Mouse (Mus musculus): ENCODE measurements around the gene Spire2.

DNA sequence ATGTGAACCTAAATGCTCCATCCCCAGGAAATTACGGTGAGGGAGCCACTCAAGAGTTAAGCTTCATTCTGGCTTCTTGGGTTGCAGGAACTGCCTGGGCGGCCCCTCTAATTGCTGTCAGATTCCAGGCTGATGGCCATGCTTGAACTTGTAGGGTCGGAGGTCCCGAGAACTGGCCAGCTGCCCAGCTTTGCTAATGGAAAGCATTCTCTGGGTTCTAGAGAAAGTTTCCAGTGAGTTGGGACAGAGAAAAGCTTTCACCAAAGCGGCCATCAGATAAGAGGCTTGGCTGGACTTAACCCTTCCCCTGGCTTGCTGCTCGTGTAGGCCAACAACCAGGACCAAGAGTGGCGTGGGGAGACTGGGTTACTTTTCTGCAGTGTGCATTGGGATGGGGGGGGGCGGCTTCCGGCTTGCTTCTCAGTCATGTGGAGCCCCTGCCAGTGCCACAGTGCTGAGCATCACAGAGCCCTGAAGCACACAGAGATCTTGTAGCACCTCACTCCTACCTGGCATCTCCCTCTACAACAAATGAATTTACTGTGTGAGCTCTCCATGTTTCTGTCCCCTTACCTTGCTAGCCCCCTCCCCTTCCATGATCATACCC lies 15.8 kb downstream of the Spire2 start:
- no peak for TF ChIP-seq CTCF (IDR thresholded peaks at IDR 0.05)
- TF ChIP-seq EP300 (IDR thresholded peaks at IDR 0.05), result no peak
